Comparison of ENCODE assay signal across 13 mouse cellular contexts in the genomic region with DNA sequence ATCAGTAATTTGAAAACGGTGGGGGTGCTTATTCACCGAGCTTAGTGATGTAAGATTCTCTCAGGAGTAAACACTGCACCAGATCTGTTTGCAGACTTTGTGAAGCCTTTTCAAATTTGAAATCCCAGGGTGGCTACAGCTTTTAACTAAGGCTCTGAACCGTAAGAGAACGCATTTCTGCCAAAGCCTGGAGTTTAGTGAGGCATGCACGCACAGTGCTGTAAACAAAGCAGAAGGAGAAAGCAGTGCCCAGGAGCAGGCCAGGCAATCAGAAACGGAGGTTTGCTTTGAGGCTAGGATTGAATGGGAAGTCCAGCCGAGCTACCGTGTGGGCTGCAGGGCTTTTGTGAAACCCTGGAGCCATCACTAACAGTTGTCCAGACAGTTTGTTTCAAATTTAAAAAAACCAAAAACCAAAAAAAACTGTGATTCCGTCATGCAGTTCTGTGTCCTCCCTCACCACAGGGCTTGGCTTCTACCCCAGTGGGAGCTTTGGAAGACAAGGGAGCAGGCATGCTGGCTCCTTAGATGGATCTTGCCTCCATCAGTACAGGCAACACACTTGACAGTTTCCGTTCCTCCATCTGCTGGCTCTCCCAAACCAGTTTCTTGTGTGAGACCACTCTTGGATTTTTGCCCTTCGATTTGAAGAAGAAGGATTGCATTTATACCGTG.
A peak's percentile ranks its signal among the peaks of the same experiment; 100 is the strongest.
DNase-seq lines count a peak whose midpoint lies in the region; ATAC-seq lines count a peak whose summit lies in the region.
"Had no signal": no experiment of that assay in that cellular context is flagged by ENCODE, and none has a peak within 500 bp of the region (broad histone marks: within the 10 kb centered on the region; RNA-seq: fewer than 3 reads in every experiment).

No protein-coding gene starts in this region.

- no peak overlapping the region for H3K9ac ChIP-seq in embryonic facial prominence, embryonic 14.5 days (ENCODE audit: low read depth, low read length)
- H3K9ac ChIP-seq in forebrain, embryonic 12.5 days = peak overlapping the region; percentile 7; the same call in 1 of the 2 replicates
- H3K9ac ChIP-seq: heart, embryonic 13.5 days; liver, embryonic 13.5 days; stomach, embryonic 15.5 days had no signal

- DNase-seq in embryonic facial prominence, embryonic 14.5 days (ENCODE audit: low spot score) = peak; percentile 45
- no peak for DNase-seq in embryonic facial prominence, embryonic 10.5 days (ENCODE audit: low spot score)
- peak; percentile 93 for DNase-seq in Muller cell, postnatal 12 days (ENCODE audit: inconsistent ontology term)
- peak; percentile 23 for DNase-seq in midbrain, embryonic 10.5 days (ENCODE audit: low spot score)
- no peak for DNase-seq in gastrocnemius, postnatal 14 days
- DNase-seq in thymus, postnatal 0 days (ENCODE audit: low spot score) = no peak
- no peak for DNase-seq in adrenal gland, postnatal 25 days
- DNase-seq: adrenal gland, postnatal 10 days; liver, embryonic 13.5 days had no signal

- intact Hi-C loops in gastrocnemius, postnatal 14 days (cut with DNase I; ENCODE audit: low total_unique reads) = no loop called here

- H3K27ac ChIP-seq in embryonic facial prominence, embryonic 14.5 days (replicated peaks; ENCODE audit: low read depth, low read length) = no peak overlapping the region
- H3K27ac ChIP-seq in embryonic facial prominence, embryonic 10.5 days (replicated peaks) = no peak overlapping the region; the same call in 1 of the 2 replicates
- peak overlapping the region; percentile 63 for H3K27ac ChIP-seq in forebrain, embryonic 12.5 days
- H3K27ac ChIP-seq in midbrain, embryonic 10.5 days (replicated peaks) = peak overlapping the region; percentile 60
- H3K27ac ChIP-seq: heart, embryonic 13.5 days; liver, embryonic 13.5 days; stomach, embryonic 15.5 days had no signal

- 36% methylated on average over 12 of the region's 12 CpGs for WGBS in embryonic facial prominence, embryonic 14.5 days
- 37% methylated on average over 12 of the region's 12 CpGs for WGBS in embryonic facial prominence, embryonic 10.5 days
- WGBS in forebrain, embryonic 12.5 days = 19% methylated on average over 12 of the region's 12 CpGs
- 28% methylated on average over 12 of the region's 12 CpGs for WGBS in midbrain, embryonic 10.5 days

- no peaks in the 10 kb centered on the region for H3K9me3 ChIP-seq in embryonic facial prominence, embryonic 14.5 days (ENCODE audit: control insufficient read depth, low read length)
- H3K9me3 ChIP-seq in embryonic facial prominence, embryonic 10.5 days = no peaks in the 10 kb centered on the region
- no peaks in the 10 kb centered on the region for H3K9me3 ChIP-seq in forebrain, embryonic 12.5 days
- no peaks in the 10 kb centered on the region for H3K9me3 ChIP-seq in midbrain, embryonic 10.5 days (replicated peaks)
- H3K9me3 ChIP-seq: heart, embryonic 13.5 days; liver, embryonic 13.5 days; stomach, embryonic 15.5 days had no signal

- no peak overlapping the region for H3K4me2 ChIP-seq in embryonic facial prominence, embryonic 14.5 days (ENCODE audit: low read depth, low read length)
- H3K4me2 ChIP-seq in forebrain, embryonic 12.5 days = peak overlapping the region; percentile 13; the same call in 1 of the 2 replicates
- H3K4me2 ChIP-seq: heart, embryonic 13.5 days; liver, embryonic 13.5 days; stomach, embryonic 15.5 days had no signal

- H3K36me3 ChIP-seq in embryonic facial prominence, embryonic 14.5 days (ENCODE audit: control insufficient read depth, insufficient read depth, low read length) = no peaks in the 10 kb centered on the region
- H3K36me3 ChIP-seq in embryonic facial prominence, embryonic 10.5 days (replicated peaks) = no peaks in the 10 kb centered on the region
- no peaks in the 10 kb centered on the region for H3K36me3 ChIP-seq in forebrain, embryonic 12.5 days (replicated peaks)
- H3K36me3 ChIP-seq in midbrain, embryonic 10.5 days = no peaks in the 10 kb centered on the region
- H3K36me3 ChIP-seq: heart, embryonic 13.5 days; liver, embryonic 13.5 days; stomach, embryonic 15.5 days had no signal

- no peak overlapping the region for H3K4me3 ChIP-seq in embryonic facial prominence, embryonic 14.5 days (ENCODE audit: low read depth, low read length)
- no peak overlapping the region for H3K4me3 ChIP-seq in embryonic facial prominence, embryonic 10.5 days
- no peak overlapping the region for H3K4me3 ChIP-seq in forebrain, embryonic 12.5 days (replicated peaks)
- no peak overlapping the region for H3K4me3 ChIP-seq in midbrain, embryonic 10.5 days
- H3K4me3 ChIP-seq: heart, embryonic 13.5 days; liver, embryonic 13.5 days; megakaryocyte, embryonic 14.5 days; stomach, embryonic 15.5 days had no signal

- no peak for ATAC-seq in embryonic facial prominence, embryonic 14.5 days (ENCODE audit: low read depth)
- ATAC-seq in forebrain, embryonic 12.5 days (ENCODE audit: low FRiP score) = peak; percentile 79

- H3K27me3 ChIP-seq in embryonic facial prominence, embryonic 14.5 days (replicated peaks; ENCODE audit: control insufficient read depth, insufficient read depth, low read length) = no peaks in the 10 kb centered on the region; the same call in 1 of the 2 replicates
- H3K27me3 ChIP-seq in embryonic facial prominence, embryonic 10.5 days (replicated peaks; ENCODE audit: low read depth, poor library complexity, severe bottlenecking) = no peaks in the 10 kb centered on the region
- H3K27me3 ChIP-seq in forebrain, embryonic 12.5 days = peaks cover 6% of the 10 kb centered on the region; the same call in 1 of the 2 replicates
- no peaks in the 10 kb centered on the region for H3K27me3 ChIP-seq in midbrain, embryonic 10.5 days (ENCODE audit: low read depth, poor library complexity, severe bottlenecking)
- H3K27me3 ChIP-seq: heart, embryonic 13.5 days; liver, embryonic 13.5 days; megakaryocyte, embryonic 14.5 days; stomach, embryonic 15.5 days had no signal

- no peaks in the 10 kb centered on the region for H3K4me1 ChIP-seq in embryonic facial prominence, embryonic 14.5 days (ENCODE audit: control insufficient read depth, insufficient read depth, low read length)
- peaks cover 7% of the 10 kb centered on the region; the same call in 1 of the 2 replicates for H3K4me1 ChIP-seq in embryonic facial prominence, embryonic 10.5 days
- H3K4me1 ChIP-seq in forebrain, embryonic 12.5 days = peaks cover 22% of the 10 kb centered on the region
- H3K4me1 ChIP-seq in midbrain, embryonic 10.5 days = peaks cover 19% of the 10 kb centered on the region
- H3K4me1 ChIP-seq: heart, embryonic 13.5 days; liver, embryonic 13.5 days; megakaryocyte, embryonic 14.5 days; stomach, embryonic 15.5 days had no signal

Comparison
In these comparisons a context has a peak if more than half of its experiments do, and no peak if none do; other contexts are left out.
1. DNase-seq: peak in embryonic facial prominence, embryonic 14.5 days (single experiment), Muller cell, postnatal 12 days (single experiment) and midbrain, embryonic 10.5 days (single experiment); none in embryonic facial prominence, embryonic 10.5 days (single experiment), gastrocnemius, postnatal 14 days (single experiment), thymus, postnatal 0 days (single experiment) and adrenal gland, postnatal 25 days (single experiment).
2. H3K27ac ChIP-seq: peak in forebrain, embryonic 12.5 days (single experiment) and midbrain, embryonic 10.5 days (single experiment); none in embryonic facial prominence, embryonic 14.5 days (single experiment) and embryonic facial prominence, embryonic 10.5 days (single experiment).